Mouse (Mus musculus): Measurements from ENCODE around the gene Cxcl17.
"Not testable (repeated sequence)": the region's sequence is repeated elsewhere in the genome, so short reads cannot be mapped to it uniquely, and the experiment has no call there.

Gene Cxcl17

GRCm38 (mm10) chr7:25412833-25413441 is at the start of gene Cxcl17:
Gene Cxcl17, minus strand, starts transcription at chr7:25412886.
- no peak for DNase-seq (ENCODE audit: low spot score)

DNA sequence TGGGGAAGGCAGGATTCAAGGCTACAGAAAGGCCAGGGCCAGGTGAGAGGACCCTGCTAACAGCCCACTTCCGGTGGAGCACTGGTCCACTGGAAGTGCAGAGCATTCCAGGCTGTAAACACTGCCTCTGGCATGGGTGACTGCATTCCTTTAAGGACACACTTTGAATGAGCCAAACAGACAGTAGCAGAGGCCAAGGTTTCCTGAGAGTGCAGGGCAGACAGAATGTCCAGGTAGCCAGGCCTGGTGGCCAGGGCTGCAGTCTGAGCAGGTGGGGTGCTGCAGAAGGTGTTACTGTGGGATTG is 49.3 kb upstream of the Cxcl17 start:
- not testable (repeated sequence) for DNase-seq (ENCODE audit: low spot score)

- DNase-seq (ENCODE audit: low spot score), result not testable (repeated sequence)
Measured at GRCm38 (mm10) chr7:25461336-25462032, 48.8 kb upstream of the Cxcl17 start.

DNA sequence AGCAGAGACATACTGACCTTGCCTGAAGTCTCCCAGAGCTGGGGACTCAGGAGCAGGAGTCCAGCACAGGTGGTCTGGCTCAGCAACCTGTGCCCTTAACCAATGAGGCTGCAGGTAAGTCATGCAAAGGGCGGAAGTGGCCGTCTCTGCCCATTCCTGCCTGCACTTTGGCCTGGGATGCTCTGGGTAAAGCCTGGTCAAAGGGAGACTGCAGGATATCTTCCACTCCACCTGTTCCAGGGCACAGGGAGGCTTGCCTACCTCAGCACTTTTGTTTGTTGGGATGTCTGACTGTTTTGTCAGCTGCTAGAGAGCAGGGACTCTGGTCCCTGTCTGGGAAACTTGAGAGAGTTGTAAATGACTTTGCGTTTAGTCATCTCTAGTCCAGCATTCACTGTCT is 39.4 kb upstream of the Cxcl17 start:
- no peak for DNase-seq (ENCODE audit: low spot score)

DNA sequence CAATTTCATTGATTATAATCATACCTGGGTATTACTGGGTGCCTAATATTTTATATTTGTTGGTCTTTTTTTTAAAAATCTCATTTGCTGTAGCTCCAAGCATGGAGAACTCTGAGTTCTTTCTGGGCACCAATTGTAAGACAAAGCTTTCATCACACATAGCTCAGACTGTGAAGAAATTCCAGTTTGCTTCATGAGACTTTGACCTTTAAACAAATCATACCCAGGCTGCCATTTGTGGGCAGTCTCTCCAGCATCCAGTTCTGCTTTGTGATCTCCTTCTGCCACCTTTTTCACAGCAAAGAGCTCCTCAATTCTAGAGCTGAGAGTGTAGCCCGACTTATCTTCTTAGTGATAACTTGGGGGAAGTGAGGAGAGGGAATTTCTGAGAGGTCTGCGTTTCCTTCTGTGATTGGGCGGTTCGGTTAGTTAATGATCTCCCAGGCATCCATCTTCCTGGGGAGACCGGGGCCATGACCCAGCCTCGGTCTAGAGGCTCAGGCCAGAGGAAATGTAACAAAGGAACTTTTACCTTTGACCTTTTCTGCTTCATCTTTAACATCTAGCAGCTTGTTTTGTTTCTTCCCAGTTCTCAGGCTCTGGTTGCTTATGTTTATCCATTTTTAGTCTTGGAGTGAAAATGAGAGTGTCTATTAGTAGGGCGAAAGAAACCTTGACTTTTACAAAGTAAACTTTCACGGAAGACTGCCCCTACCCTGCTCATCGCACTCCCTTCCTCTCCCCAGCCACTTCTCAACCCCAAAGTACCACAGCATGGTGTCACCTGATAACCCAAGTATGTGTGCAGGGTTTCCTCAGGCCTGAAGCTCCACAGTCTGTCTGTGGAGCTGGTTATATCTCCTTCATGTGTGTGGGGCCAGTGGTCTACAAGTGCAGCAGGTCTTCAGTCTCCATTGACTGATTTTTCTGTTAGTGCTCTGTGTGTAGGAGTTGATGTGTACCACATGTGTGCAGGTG is 37.5 kb upstream of the Cxcl17 start:
- DNase-seq (ENCODE audit: low spot score), result no peak

GRCm38 (mm10) chr7:25440816-25441153 is 28.1 kb upstream of the Cxcl17 start:
- no peak for DNase-seq (ENCODE audit: low spot score)

GRCm38 (mm10) chr7:25439978-25440815 is 27.5 kb upstream of the Cxcl17 start:
- DNase-seq (ENCODE audit: low spot score), result no peak

GRCm38 (mm10) chr7:25439124-25439822 is 26.6 kb upstream of the Cxcl17 start:
- no peak for DNase-seq (ENCODE audit: low spot score)

DNA sequence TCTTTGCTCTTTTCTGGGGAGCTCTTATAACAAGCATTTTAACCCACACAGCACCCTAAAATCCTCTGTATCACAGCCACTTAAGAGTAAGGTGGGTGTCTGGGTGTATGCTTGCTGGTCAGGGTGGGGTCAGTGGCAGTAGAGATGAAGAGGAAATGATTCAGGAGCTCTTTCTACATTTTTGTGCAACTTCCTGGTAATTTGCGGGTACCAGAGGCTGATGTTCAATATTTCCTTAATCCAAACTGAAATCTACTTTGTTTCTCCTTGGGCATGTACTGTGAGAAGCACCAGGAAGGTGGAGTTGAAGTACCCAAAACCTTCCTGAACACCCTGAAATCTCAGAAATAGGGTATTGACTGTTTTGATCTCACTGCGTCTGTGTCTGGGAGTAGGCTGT is 24.0 kb upstream of the Cxcl17 start:
- DNase-seq (ENCODE audit: low spot score), result no peak

GRCm38 (mm10) chr7:25436226-25436625 is 23.5 kb upstream of the Cxcl17 start:
- no peak for DNase-seq (ENCODE audit: low spot score)

- DNase-seq (ENCODE audit: low spot score), result no peak
Measured at GRCm38 (mm10) chr7:25435546-25435851, 22.8 kb upstream of the Cxcl17 start.

DNA sequence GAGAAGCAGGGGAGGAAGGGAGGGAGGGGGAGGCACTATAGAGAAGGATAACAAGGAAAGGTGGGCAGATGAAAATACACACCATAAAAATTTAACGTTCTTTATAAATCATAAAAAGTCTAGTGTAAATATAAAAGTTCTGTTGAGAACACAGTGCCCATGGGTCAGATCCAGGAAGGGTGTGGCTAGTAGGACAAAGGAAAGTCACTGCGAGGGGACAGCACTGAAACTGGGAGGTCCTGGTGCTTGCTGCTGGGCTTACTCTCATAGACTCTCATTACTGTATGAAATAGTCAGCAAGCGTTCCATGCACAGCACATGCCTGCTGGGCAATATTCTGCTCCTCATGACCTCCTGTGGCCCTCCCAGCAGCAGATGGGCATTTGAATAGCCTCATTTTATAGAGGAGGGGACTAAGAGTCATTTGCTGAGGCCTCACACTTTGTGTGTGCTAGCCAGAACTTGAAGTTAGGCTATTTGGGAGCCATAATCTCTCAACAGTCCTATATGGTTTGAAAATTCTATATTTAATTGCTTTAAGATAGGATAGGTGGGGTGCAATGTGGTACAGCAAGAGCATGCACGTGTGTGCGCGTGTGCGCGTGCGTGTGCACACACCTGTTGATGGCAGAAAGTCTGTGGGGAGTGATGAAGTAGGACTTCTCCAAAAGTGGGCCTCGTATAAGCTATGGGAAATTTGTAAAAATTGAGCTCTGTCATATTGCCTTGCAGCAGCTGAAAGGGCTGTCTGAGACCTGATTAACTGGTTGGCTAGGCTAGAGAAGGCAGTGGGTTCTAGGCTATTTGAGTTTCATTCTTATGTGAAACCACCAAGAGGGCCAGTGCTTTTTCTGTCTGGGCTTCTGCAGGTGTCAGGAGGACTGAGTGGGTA is 22.2 kb upstream of the Cxcl17 start:
- DNase-seq (ENCODE audit: low spot score), result no peak

GRCm38 (mm10) chr7:25433781-25434560 is 21.3 kb upstream of the Cxcl17 start:
- DNase-seq (ENCODE audit: low spot score), result no peak

DNA sequence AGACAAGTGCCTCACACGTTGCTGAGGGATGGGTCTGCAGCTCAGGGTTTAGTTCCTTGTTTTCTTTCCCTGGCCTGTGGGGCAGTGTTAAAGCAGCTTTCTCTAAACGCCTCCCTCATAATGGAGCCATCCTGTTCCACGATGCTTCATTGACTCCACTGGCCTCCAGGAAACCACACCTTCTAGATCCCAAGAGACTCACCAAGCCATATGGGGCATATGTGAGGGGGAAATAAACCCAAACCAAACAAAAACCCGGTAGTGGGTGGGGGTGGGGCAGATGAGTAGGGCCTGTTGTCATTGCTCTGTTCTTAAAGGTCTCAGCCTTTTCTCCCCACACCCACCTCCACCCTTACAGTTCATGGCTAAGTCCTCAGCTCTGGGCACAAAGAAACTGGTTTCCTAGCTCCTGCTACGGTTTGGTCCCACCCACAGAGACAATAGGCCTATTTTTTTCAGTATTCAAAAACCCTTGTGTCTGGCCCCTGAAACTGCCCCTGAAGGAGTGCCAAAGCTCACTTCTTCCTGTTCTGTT is 20.4 kb upstream of the Cxcl17 start:
- DNase-seq (ENCODE audit: low spot score), result no peak

DNA sequence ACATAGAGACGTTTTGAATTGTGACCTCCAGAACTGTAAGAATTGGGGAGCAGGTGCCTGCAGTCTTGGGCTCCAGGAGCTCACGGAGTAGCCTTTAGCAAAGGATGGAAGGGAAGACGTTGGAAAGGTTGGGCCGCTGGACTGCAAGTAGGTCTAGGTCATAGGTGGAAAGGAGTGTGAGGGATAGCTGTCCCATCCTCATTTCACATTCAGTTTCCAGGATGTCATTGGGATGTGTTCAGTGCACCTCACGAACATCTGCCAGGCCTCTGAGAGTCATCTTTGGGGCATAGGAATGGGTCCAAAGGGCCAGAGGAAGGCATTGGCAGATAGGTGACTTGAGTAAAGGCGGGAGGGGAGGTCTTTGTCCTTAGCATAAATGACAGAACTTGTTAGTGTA is 19.7 kb upstream of the Cxcl17 start:
- DNase-seq (ENCODE audit: low spot score), result no peak

DNA sequence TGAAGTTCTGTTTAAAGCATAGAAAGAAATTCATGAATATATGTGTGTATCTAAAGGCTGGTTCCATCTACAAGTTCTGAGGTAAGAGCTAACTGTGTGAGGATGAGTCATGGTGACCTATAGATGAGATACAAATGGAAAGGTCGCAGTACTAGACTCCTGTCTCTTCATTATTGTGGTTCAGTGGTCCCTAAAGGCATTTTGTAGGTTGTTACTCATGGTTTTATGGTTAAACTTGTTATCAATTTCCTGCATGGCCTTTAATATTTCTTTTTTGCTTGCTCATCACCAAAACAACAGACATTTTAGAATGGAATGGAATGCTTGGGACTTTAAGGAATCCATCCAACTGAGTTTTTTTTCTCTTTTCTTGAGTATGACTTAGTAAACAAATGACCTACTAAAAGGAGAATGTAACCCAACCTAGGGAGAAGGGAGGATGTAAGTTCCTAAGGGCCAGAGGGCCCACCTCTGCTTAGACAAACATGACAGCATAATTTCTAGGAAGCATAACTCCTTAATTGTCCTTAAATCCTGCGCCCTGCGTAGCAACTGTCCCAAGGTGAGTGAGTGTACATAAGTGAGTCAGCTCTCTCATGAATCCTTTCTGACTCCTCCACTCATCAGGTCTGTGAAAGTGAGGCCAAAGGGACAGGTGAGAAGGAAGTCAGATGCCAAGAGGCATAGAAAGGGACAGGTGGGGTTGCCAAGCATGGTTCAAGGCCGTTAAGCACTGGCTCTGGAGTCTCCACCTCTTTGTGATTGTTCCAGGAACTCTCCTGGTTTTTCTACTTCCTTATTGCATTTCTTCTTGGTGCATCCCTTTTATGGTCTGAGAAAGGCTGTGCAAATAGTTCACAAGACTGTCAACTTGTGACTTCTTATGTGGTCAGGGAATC is 17.4 kb upstream of the Cxcl17 start:
- DNase-seq (ENCODE audit: low spot score), result no peak

DNA sequence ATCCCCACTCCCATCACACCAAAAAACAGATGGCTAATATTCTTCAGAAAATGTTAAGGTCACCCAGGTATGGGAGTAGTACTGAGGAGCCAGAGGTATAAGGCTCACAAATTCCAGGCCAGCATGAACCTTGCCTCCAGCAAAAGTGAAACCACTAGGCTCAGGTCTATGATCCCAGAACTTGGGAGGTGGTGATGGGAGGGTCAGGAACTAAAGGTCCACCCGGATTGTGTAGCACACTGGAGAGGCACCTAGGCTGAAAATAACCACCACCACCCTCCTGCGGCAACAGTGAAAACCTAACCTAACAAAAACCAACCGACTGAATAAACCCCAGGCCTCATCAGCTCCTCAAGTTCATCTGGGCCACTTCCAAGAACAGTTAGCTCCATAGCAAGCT is 15.6 kb upstream of the Cxcl17 start:
- no peak for DNase-seq (ENCODE audit: low spot score)

DNA sequence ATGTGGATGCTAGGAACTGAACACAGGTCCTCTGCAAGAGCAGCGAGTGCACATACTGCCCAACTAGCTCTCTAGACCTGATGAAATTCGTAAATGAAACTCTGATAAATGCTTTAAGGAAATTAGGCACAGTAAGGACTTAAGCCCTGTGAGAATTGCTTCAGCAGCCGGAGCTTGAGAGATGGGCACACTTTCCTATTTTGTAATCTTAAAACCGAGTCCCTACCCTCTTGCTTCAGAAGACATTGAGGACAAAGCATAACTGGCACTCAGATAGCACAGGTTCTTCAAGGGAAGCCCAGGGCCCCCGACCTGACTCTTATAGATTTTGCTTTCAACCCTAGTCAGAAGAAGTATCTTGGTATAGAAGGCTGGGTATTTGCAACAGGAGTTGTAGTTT is 14.5 kb upstream of the Cxcl17 start:
- DNase-seq (ENCODE audit: low spot score), result no peak

- not testable (repeated sequence) for DNase-seq (ENCODE audit: low spot score)
Measured at GRCm38 (mm10) chr7:25426380-25426779, 13.7 kb upstream of the Cxcl17 start.
